In the genomic region with DNA sequence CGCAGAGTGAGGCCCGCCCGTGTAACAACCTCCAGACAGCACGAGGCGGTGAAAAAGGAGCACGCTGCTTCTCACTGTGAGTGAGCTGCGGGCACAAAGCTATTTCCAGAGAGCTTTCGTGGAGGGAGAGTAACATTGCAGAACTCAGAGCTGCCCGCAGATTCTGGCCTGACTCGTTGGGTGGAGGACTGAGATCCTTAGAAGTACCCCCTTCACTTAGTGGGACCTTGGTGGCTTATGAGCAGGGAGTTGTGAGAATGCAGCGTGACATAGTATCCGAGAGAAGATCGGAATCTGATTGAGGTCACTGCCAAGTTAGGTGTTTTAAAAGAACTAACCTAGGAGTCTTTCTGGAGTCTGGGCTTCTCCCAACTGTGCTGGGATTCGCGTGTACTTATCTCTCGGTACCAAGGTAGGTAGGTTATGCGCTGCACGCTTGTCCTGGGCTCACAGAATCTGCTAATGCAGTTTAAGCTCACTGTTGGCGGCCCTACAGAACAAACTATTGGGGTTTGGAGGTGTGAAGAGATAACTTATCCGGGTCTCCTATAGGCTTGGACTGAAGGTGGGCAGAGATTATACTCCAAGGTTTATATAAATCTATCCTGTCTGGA, we compare ENCODE assay signal across 8 mouse cellular contexts. TPM values are rescaled to one million over a fixed set of nuclear protein-coding genes. Genes with fewer than 3 reads are reported as not detected.
DNase-seq lines count a peak whose midpoint lies in the region; ATAC-seq and TF ChIP-seq lines count a peak whose summit lies in the region.

No protein-coding gene starts in this region.

- peak overlapping the region; percentile 49 for H3K27ac ChIP-seq in forebrain, embryonic 15.5 days (replicated peaks)
- H3K27ac ChIP-seq in limb, embryonic 11.5 days (replicated peaks; ENCODE audit: low read depth, low read length): no peak overlapping the region
- H3K27ac ChIP-seq in neural tube, embryonic 15.5 days (replicated peaks): peak overlapping the region; percentile 81

- WGBS in forebrain, embryonic 15.5 days: 1% methylated on average over 20 of the region's 20 CpGs
- under 1% methylated on average over 20 of the region's 20 CpGs for WGBS in limb, embryonic 11.5 days
- WGBS in neural tube, embryonic 15.5 days: under 1% methylated on average over 20 of the region's 20 CpGs

- peak overlapping the region; percentile 89 for H3K4me3 ChIP-seq in G1E (ENCODE audit: low read depth, low read length)
- H3K4me3 ChIP-seq in forebrain, embryonic 15.5 days: peak overlapping the region; percentile 63
- H3K4me3 ChIP-seq in limb, embryonic 11.5 days (ENCODE audit: low read depth, low read length): peak overlapping the region; percentile 69
- H3K4me3 ChIP-seq in neural tube, embryonic 15.5 days (replicated peaks): peak overlapping the region; percentile 87

- peaks cover 62% of the 10 kb centered on the region for H3K36me3 ChIP-seq in G1E (replicated peaks)
- peaks cover 19% of the 10 kb centered on the region for H3K36me3 ChIP-seq in forebrain, embryonic 15.5 days
- H3K36me3 ChIP-seq in limb, embryonic 11.5 days (ENCODE audit: control insufficient read depth, insufficient read depth, low read length): no peaks in the 10 kb centered on the region
- peaks cover 13% of the 10 kb centered on the region for H3K36me3 ChIP-seq in neural tube, embryonic 15.5 days

- H3K9me3 ChIP-seq in G1E (replicated peaks): no peaks in the 10 kb centered on the region
- no peaks in the 10 kb centered on the region for H3K9me3 ChIP-seq in forebrain, embryonic 15.5 days
- no peaks in the 10 kb centered on the region for H3K9me3 ChIP-seq in limb, embryonic 11.5 days (ENCODE audit: control insufficient read depth, low read length)
- no peaks in the 10 kb centered on the region for H3K9me3 ChIP-seq in neural tube, embryonic 15.5 days (replicated peaks)

- H3K9ac ChIP-seq in forebrain, embryonic 15.5 days (replicated peaks): peak overlapping the region; percentile 63
- peak overlapping the region; percentile 75 for H3K9ac ChIP-seq in limb, embryonic 11.5 days (ENCODE audit: low read length)
- peak overlapping the region; percentile 84 for H3K9ac ChIP-seq in neural tube, embryonic 15.5 days (replicated peaks)

- TF ChIP-seq CTCF in G1E (IDR thresholded peaks at IDR 0.05; ENCODE audit: low read depth, low read length): no peak

- H3K4me2 ChIP-seq in forebrain, embryonic 15.5 days (replicated peaks): peak overlapping the region; percentile 76
- H3K4me2 ChIP-seq in limb, embryonic 11.5 days (ENCODE audit: low read depth, severe bottlenecking): peak overlapping the region; percentile 82
- peak overlapping the region; percentile 76 for H3K4me2 ChIP-seq in neural tube, embryonic 15.5 days

- H3K4me1 ChIP-seq in G1E (ENCODE audit: insufficient read depth, low read depth, low read length): peaks cover 31% of the 10 kb centered on the region
- peaks cover 25% of the 10 kb centered on the region for H3K4me1 ChIP-seq in forebrain, embryonic 15.5 days
- 0 out of 2 replicates have a peak, but pooled peaks cover 5% of the 10 kb centered on the region for H3K4me1 ChIP-seq in limb, embryonic 11.5 days (ENCODE audit: control insufficient read depth, insufficient read depth, low read length)
- H3K4me1 ChIP-seq in neural tube, embryonic 15.5 days: peaks cover 28% of the 10 kb centered on the region

- DNase-seq in heart, adult 8-10 months (ENCODE audit: low spot score): peak; percentile 4
- no peak for DNase-seq in heart, postnatal 10 days
- peak; percentile 11 for DNase-seq in G1E (ENCODE audit: low spot score)
- DNase-seq in limb, embryonic 11.5 days (ENCODE audit: low spot score): no peak
- DNase-seq in B cell, adult 2 months: no peak
- DNase-seq in urinary bladder, postnatal 25 days (ENCODE audit: low spot score): no peak

- ATAC-seq in G1E (ENCODE audit: extremely low read depth, insufficient number of reproducible peaks, low FRiP score, poor library complexity, severe bottlenecking): no peak
- no peak for ATAC-seq in forebrain, embryonic 15.5 days (replicated peaks)
- peak; percentile 59; the same call in 1 of the 2 replicates for ATAC-seq in limb, embryonic 11.5 days (ENCODE audit: insufficient number of reproducible peaks, low FRiP score, low TSS enrichment, low read depth)
- ATAC-seq in neural tube, embryonic 15.5 days (ENCODE audit: low FRiP score): peak; percentile 82

- intact Hi-C loops in heart, postnatal 10 days (cut with DNase I): no loop called here

- H3K27me3 ChIP-seq in G1E (ENCODE audit: insufficient read depth, low read length): no peaks in the 10 kb centered on the region
- no peaks in the 10 kb centered on the region for H3K27me3 ChIP-seq in forebrain, embryonic 15.5 days
- H3K27me3 ChIP-seq in limb, embryonic 11.5 days (ENCODE audit: control insufficient read depth, insufficient read depth, low read length): no peaks in the 10 kb centered on the region
- H3K27me3 ChIP-seq in neural tube, embryonic 15.5 days (replicated peaks): no peaks in the 10 kb centered on the region

RNA-seq across cellular contexts. Expression of gene Iars, which starts 0.4 kb away (rescaled TPM):
- total RNA-seq in heart, adult 8-10 months (2022): 10 to 100 TPM; 53.0 to 68.1 (median 64.6) TPM
- 10 to 100 TPM; 60.2 to 66.8 TPM for total RNA-seq in heart, postnatal 10 days (2021)
- total RNA-seq in G1E (2014; fragmentation: Nextera tagmentation) (162 and 174 TPM in 2 replicates), G1E (2017) (65.3 and 73.4 TPM in 2 replicates)
- 19.6 and 38.9 TPM in 2 replicates for polyA plus RNA-seq in G1E (2012)
- polyA plus RNA-seq in forebrain, embryonic 15.5 days (2015; fragmentation: Nextera tagmentation; extraction: Ambion mirVana): 58.0 and 61.8 TPM in 2 replicates
- 95.2 and 107 TPM in 2 replicates for polyA plus RNA-seq in limb, embryonic 11.5 days (2014; fragmentation: Nextera tagmentation; extraction: Ambion mirVana)
- 49.8 and 54.3 TPM in 2 replicates for polyA plus RNA-seq in neural tube, embryonic 15.5 days (2015; fragmentation: Nextera tagmentation; extraction: Ambion mirVana)

RNA-seq across cellular contexts. Expression of gene Nol8, which starts 29.5 kb away (rescaled TPM):
- total RNA-seq in heart, adult 8-10 months (2022): 10 to 100 TPM; 17.4 to 22.3 (median 21.2) TPM
- total RNA-seq in heart, postnatal 10 days (2021): 10 to 100 TPM; 13.2 to 17.7 TPM
- total RNA-seq in G1E (2014; fragmentation: Nextera tagmentation) (78.6 and 90.0 TPM in 2 replicates), G1E (2017) (40.2 and 59.2 TPM in 2 replicates)
- polyA plus RNA-seq in G1E (2012): 2.0 and 3.0 TPM in 2 replicates
- polyA plus RNA-seq in forebrain, embryonic 15.5 days (2015; fragmentation: Nextera tagmentation; extraction: Ambion mirVana): 27.1 and 27.8 TPM in 2 replicates
- 19.6 and 22.6 TPM in 2 replicates for polyA plus RNA-seq in limb, embryonic 11.5 days (2014; fragmentation: Nextera tagmentation; extraction: Ambion mirVana)
- 15.6 and 16.7 TPM in 2 replicates for polyA plus RNA-seq in neural tube, embryonic 15.5 days (2015; fragmentation: Nextera tagmentation; extraction: Ambion mirVana)

RNA-seq across cellular contexts. Expression of gene Cenpp, which starts 29.8 kb away (rescaled TPM):
- 1 to 10 TPM; 2.3 to 3.0 (median 2.8) TPM for total RNA-seq in heart, adult 8-10 months (2022)
- total RNA-seq in heart, postnatal 10 days (2021): 1 to 10 TPM; 5.9 to 6.9 TPM
- total RNA-seq in G1E (2014; fragmentation: Nextera tagmentation) (27.5 and 29.9 TPM in 2 replicates), G1E (2017) (48.5 and 49.2 TPM in 2 replicates)
- 6.9 and 7.7 TPM in 2 replicates for polyA plus RNA-seq in G1E (2012)
- polyA plus RNA-seq in forebrain, embryonic 15.5 days (2015; fragmentation: Nextera tagmentation; extraction: Ambion mirVana): 13.1 and 14.5 TPM in 2 replicates
- polyA plus RNA-seq in limb, embryonic 11.5 days (2014; fragmentation: Nextera tagmentation; extraction: Ambion mirVana): 38.6 TPM in 2 replicates
- polyA plus RNA-seq in neural tube, embryonic 15.5 days (2015; fragmentation: Nextera tagmentation; extraction: Ambion mirVana): 5.1 and 9.2 TPM in 2 replicates

Comparison
In these comparisons a context has a peak if more than half of its experiments do, and no peak if none do; other contexts are left out.
1. DNase-seq: peak in heart, adult 8-10 months (single experiment) and G1E (single experiment); none in heart, postnatal 10 days (0 of 2), limb, embryonic 11.5 days (single experiment), B cell, adult 2 months (0 of 2) and urinary bladder, postnatal 25 days (single experiment).
2. ATAC-seq: peak in limb, embryonic 11.5 days (single experiment) and neural tube, embryonic 15.5 days (single experiment); none in G1E (single experiment) and forebrain, embryonic 15.5 days (single experiment).
3. Peak in every context shown above with its lines, with median percentiles within 50 percentile points of each other: H3K4me3 ChIP-seq, H3K4me2 ChIP-seq and H3K9ac ChIP-seq.